Mouse (Mus musculus) liver, embryonic 14.5 days (tissue): ENCODE measurements at regions not wholly inside any gene's neighbourhood (a gene's known extent, or its start where the extent isn't known, plus 50 kb on each side); places are given as distances from the start of the nearest gene placed in this dataset.

Experiments used
- ATAC-seq: fragments of 200-750 bp; cut with Nextera tagmentation; 2 replicates; pipeline ENCODE4 v1.8.0; 2017; ENCODE audit warnings: moderate number of reproducible peaks, mild to moderate bottlenecking, moderate library complexity; ENCODE audit not compliant: insufficient read depth
- DNase-seq, 3 experiments: peaks; one replicate each; pipeline ENCODE4 v3.0.0-alpha.2; 2012 to 2013; ENCODE audit warnings: low read depth in 3 of 3, low spot score in 3 of 3
- H3K27ac ChIP-seq: fragments of 300-500 bp; sonication (generic); 2 replicates; pipeline ENCODE4 v1.5.1; 2014; ENCODE audit warnings: moderate library complexity, mild to moderate bottlenecking, control low read depth, inconsistent platforms
- H3K27me3 ChIP-seq: fragments of 300-500 bp; sonication (generic); 2 replicates; pipeline ENCODE4 v1.6.1; 2014; ENCODE audit warnings: mild to moderate bottlenecking, low read length, moderate library complexity; ENCODE audit not compliant: control insufficient read depth, insufficient read depth
- H3K36me3 ChIP-seq: fragments of 300-500 bp; sonication (generic); replicated peaks from 2 replicates; pipeline ENCODE4 v1.6.1; 2014; ENCODE audit warnings: low read depth; ENCODE audit not compliant: control insufficient read depth, insufficient read depth
- H3K4me1 ChIP-seq, 2 experiments: fragments of 200-500 bp in 1 of 2; fragments of 300-500 bp in 1 of 2; sonication (generic) in 1 of 2; replicated peaks; 2 replicates each; pipeline ENCODE4 v1.6.1; 2012 to 2014; ENCODE audit warnings: antibody characterized with exemption in 1 of 2, inconsistent platforms in 1 of 2, low read length in 1 of 2; ENCODE audit not compliant: control insufficient read depth in 2 of 2, insufficient read depth in 2 of 2
- H3K4me2 ChIP-seq: fragments of 300-500 bp; sonication (generic); 2 replicates; pipeline ENCODE4 v1.6.1; 2014; ENCODE audit warnings: low read depth, mild to moderate bottlenecking, control low read depth, moderate library complexity
- H3K4me3 ChIP-seq, 2 experiments: fragments of 200-500 bp in 1 of 2; fragments of 300-500 bp in 1 of 2; sonication (generic) in 1 of 2; 2 replicates each; pipeline ENCODE4 v1.5.1; 2012 to 2014; ENCODE audit warnings: low read depth in 2 of 2, low read length in 2 of 2, mild to moderate bottlenecking in 2 of 2, control low read depth in 1 of 2, inconsistent platforms in 1 of 2, moderate library complexity in 1 of 2; ENCODE audit not compliant: insufficient read depth in 1 of 2
- H3K9ac ChIP-seq: fragments of 300-500 bp; sonication (generic); replicated peaks from 2 replicates; pipeline ENCODE4 v1.6.1; 2014; ENCODE audit warnings: mild to moderate bottlenecking, control low read depth, moderate library complexity
- H3K9me3 ChIP-seq: fragments of 300-500 bp; sonication (generic); 2 replicates; pipeline ENCODE4 v1.6.1; 2016; ENCODE audit warnings: low read length, mixed read lengths; ENCODE audit not compliant: control insufficient read depth
- CTCF ChIP-seq: IDR thresholded peaks from 2 replicates; pipeline ENCODE4 v1.5.1; 2016; ENCODE audit warnings: antibody characterized with exemption, low read depth, control low read depth
- EP300 ChIP-seq: IDR thresholded peaks from 2 replicates; pipeline ENCODE4 v1.6.1; 2016; ENCODE audit warnings: antibody characterized with exemption, low read depth
- WGBS: fragments of 180-500 bp; shearing (Covaris S2); extraction: QIAGEN DNeasy Blood & Tissue Kit; methylation state at CpG from one replicate; pipeline ENCODE4 v1.1.7; 2014; ENCODE audit not compliant: insufficient replicate concordance; 5-methylcytosine and 5-hydroxymethylcytosine counted together

GRCm38 (mm10) chr4:83956252-83956904, 431.0 kb downstream of the Ccdc171 start:
- DNase-seq (no peak), ATAC-seq (no peak)
- Histone ChIP-seq H3K27ac (no peak overlapping the region), H3K4me1 (no peaks in the 10 kb centered on the region), H3K4me2 (no peak overlapping the region), H3K9ac (no peak overlapping the region), H3K4me3 (no peak overlapping the region), H3K27me3 (no peaks in the 10 kb centered on the region), H3K36me3 (no peaks in the 10 kb centered on the region), H3K9me3 (no peaks in the 10 kb centered on the region)
- no peak for TF ChIP-seq CTCF
- TF ChIP-seq EP300 = no peak
- 70% methylated on average over 12 of the region's 12 CpGs for WGBS

GRCm38 (mm10) chr4:83957217-83957692, 431.9 kb downstream of the Ccdc171 start:
- no peak for ATAC-seq
- H3K27ac ChIP-seq = no peak overlapping the region
- no peaks in the 10 kb centered on the region for H3K9me3 ChIP-seq
- no peak overlapping the region for H3K9ac ChIP-seq
- H3K4me2 ChIP-seq = no peak overlapping the region
- TF ChIP-seq CTCF (no peak), EP300 (no peak)
- H3K27me3 ChIP-seq = no peaks in the 10 kb centered on the region
- H3K4me3 ChIP-seq = no peak overlapping the region
- 71% methylated on average over 5 of the region's 5 CpGs for WGBS
- no peak for DNase-seq
- no peaks in the 10 kb centered on the region for H3K36me3 ChIP-seq
- H3K4me1 ChIP-seq = no peaks in the 10 kb centered on the region

- ATAC-seq (no peak), DNase-seq (no peak)
- Histone ChIP-seq H3K27ac (no peak overlapping the region), H3K4me2 (no peak overlapping the region), H3K9me3 (no peaks in the 10 kb centered on the region), H3K4me1 (no peaks in the 10 kb centered on the region), H3K4me3 (no peak overlapping the region), H3K9ac (no peak overlapping the region), H3K27me3 (no peaks in the 10 kb centered on the region), H3K36me3 (no peaks in the 10 kb centered on the region)
- 55% methylated on average over 1 of the region's 1 CpGs for WGBS
- TF ChIP-seq EP300 (no peak), CTCF (no peak)
Measured at GRCm38 (mm10) chr4:83966898-83967297, 441.6 kb downstream of the Ccdc171 start.

- ATAC-seq (no peak), DNase-seq (no peak)
- H3K9me3 ChIP-seq = no peaks in the 10 kb centered on the region
- H3K27me3 ChIP-seq = no peaks in the 10 kb centered on the region
- H3K4me3 ChIP-seq = no peak overlapping the region
- no peak overlapping the region for H3K9ac ChIP-seq
- no peak overlapping the region for H3K4me2 ChIP-seq
- WGBS = 53% methylated on average over 4 of the region's 4 CpGs
- no peaks in the 10 kb centered on the region for H3K36me3 ChIP-seq
- TF ChIP-seq CTCF (no peak), EP300 (no peak)
- H3K4me1 ChIP-seq = no peaks in the 10 kb centered on the region
- no peak overlapping the region for H3K27ac ChIP-seq
Measured at GRCm38 (mm10) chr4:83973162-83973561, 447.8 kb downstream of the Ccdc171 start.

DNA sequence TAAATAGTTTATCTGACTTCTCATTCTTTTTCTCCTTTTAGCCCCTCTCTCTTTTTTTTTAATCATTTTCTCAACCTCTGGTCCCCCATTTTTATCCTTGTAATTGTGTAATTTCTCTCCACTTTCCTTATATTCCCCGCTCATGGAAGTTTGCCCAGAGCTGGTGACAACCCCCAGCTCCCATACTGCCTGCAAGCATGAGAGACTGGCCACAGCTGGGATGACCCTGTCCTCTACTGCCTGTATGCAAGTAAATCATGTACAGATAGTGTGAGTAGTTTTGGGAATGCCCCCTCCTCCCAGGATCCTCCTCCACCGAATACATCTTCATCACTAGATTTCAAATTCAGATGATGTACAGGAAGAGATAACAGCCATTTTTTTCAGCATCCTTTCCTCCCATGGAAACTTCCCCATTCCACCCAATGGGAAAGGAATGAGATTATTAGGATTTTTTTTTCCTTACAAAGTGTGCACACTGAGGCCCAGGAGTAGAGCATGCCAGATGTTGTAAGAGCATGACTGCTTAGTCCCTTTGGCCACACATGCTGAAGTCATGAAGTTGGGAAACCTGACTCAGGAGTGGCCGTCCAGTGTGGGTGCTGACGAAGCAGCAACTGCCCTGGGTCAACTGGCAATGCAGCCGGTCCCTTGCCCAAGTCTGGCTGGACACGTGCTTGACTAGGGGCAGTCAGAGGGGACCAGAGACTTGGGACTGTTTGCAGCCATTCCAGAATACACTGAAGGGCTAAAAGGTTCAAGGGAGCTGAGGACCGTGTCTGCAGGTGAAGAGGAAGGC, 449.1 kb downstream of the Ccdc171 start:
- no peaks in the 10 kb centered on the region for H3K27me3 ChIP-seq
- H3K4me3 ChIP-seq = no peak overlapping the region
- DNase-seq = no peak
- no peak overlapping the region for H3K27ac ChIP-seq
- 50% methylated on average over 7 of the region's 7 CpGs for WGBS
- ATAC-seq = no peak
- no peaks in the 10 kb centered on the region for H3K36me3 ChIP-seq
- H3K9me3 ChIP-seq = no peaks in the 10 kb centered on the region
- H3K4me1 ChIP-seq = no peaks in the 10 kb centered on the region
- H3K4me2 ChIP-seq = no peak overlapping the region
- H3K9ac ChIP-seq = no peak overlapping the region
- TF ChIP-seq EP300 (no peak), CTCF (no peak)
